Mouse (Mus musculus) T-cell, adult 66 days (primary cell): ENCODE results near the gene Ribc1. TPM values are rescaled to one million over a fixed set of nuclear protein-coding genes. Genes with fewer than 3 reads are reported as not detected.

ENCODE experiments used
- total RNA-seq, 2 experiments: library from RNA; stranded (reverse); gene quantifications; 3 replicates in 1 of 2; 4 replicates in 1 of 2; pipeline ENCODE4 v1.2.4; 2023

Gene Ribc1
- not detected for total RNA-seq

DNA sequence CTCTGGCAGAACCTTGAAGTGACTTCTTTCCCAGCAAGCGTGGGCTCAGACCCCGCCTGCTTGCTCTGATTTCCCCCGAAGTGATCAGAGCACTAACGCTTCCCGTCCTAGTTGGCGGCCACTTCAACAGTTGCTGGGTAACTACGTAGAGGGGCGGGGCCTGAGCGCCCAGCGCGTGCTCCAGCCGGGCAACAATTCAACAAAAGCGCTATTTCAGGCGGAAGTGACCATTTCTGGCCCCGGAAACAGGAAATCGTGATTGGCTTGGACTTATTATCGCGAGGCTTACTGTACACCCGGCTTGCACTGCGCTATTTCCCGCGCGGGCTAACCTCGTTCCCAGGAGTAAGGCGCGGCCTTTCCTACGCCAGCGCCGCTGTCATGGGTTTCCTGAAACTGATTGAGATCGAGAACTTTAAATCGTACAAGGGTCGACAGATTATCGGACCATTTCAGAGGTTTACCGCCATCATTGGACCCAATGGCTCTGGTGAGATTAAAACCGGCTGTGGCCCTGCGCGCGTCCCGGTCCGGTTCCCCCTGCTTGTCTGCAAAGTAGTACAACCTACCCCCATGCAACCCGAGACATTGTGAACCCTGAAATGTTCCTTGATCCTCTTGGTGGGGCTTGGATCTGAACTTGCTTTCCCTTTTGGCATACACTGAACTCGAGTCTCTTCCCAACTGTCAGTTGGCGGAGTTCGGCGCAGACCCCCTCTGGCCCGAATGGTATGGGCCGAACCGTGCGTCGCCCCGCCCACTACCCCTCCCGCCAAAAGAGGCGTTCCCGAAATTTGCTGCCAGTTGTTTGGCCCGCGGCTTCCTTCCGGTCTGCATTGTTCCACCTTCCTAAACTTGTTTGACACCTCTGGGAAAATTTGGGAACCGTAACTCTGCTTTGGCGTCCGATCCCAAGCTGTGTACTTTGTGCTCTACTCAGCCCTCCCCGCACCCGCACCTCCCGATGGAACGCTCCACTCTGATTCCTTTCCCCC, at the start of gene Ribc1, which contains the start of gene Smc1a:
TSS of gene Ribc1 (minus strand) at position 145 of the 995 bp plus-strand sequence.
TSS of gene Smc1a (plus strand) at position 278 of the 995 bp plus-strand sequence.

DNA sequence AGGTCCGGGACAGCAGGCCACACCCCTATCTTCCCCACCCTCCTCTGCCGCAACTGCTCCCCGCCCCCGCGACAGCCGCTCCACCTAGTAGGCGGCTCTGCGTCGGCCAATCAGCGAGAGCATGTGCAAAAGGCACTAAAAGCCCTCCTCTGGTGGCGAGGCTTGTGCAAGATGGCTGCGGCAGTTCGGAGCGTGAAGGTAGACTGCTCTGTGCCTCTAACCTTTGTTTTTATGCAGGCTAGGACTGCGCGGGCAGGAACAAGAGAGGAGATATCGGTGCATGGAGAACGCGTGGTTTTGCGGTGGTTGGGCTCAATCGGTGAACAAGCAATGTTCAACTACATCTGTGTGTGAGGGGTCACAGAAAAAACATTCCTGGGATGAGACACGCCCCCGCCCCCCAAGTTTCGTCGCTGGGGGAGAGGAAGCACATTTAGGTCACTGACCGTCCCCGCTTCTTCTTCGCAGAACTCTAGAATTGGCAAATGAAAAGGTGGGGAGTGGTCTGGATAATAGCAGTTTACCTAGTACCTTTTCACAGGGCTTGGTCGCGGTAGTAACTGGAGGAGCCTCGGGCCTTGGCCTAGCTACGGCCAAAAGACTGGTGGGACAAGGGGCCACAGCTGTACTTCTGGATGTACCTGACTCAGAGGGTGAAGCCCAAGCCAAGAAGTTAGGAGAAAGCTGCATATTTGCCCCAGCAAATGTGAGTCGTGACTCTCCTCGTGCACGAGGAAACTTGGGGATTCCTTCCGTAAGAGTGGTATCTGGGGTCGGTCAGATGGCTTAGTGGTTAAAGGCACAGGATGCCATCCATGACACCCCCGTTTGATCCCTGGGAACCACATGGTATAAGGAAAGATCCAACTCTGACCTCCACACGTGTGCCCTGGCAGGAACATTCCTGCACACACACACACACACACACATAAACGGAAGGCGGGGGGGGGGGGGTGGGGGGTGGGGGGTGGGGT, 14.1 kb downstream of the Ribc1 start, which contains the start of gene Hsd17b10:
TSS of gene Hsd17b10 (plus strand) at position 109 of the 974 bp plus-strand sequence.

Other genes with a start within 250 kb of the Ribc1 start
- gene Huwe1, start 215.5 kb downstream of the Ribc1 start, total RNA-seq, result 100 to 1,000 TPM; 345 to 358 TPM
- 10 to 100 TPM; 43.3 to 49.6 TPM for gene Hsd17b10, start 14.4 kb downstream of the Ribc1 start, total RNA-seq
- 100 to 1,000 TPM; 123 to 148 TPM for gene Smc1a, start 133 bp upstream of the Ribc1 start, total RNA-seq
- 1 to 10 TPM in 1 of 2 experiments, under 1 TPM in 1; 0.32 to 1.1 TPM for gene Iqsec2, start 128.0 kb upstream of the Ribc1 start, total RNA-seq
- 100 to 1,000 TPM in 1 of 2 experiments, 10 to 100 TPM in 1; 91.0 to 135 TPM for gene Kdm5c, start 216.7 kb upstream of the Ribc1 start, total RNA-seq